Mouse (Mus musculus): ENCODE measurements around the gene Fam227a. TPM values are rescaled to one million over a fixed set of nuclear protein-coding genes. Genes with fewer than 3 reads are reported as not detected.

Gene Fam227a
- polyA plus RNA-seq, 1 experiment from 2014 or later, result 0.39 TPM

GRCm38 (mm10) chr15:79657837-79658530 lies 772 bp downstream of the Fam227a start:
- H3K4me3 ChIP-seq, result peak overlapping the region; percentile 81
- ATAC-seq (replicated peaks; ENCODE audit: insufficient number of reproducible peaks, insufficient read depth, low FRiP score, low read depth), result no peak
- WGBS, result 3% methylated on average over 16 of the region's 16 CpGs
- peaks cover 15% of the 10 kb centered on the region for H3K4me1 ChIP-seq (replicated peaks)
- no peaks in the 10 kb centered on the region; the same call in 1 of the 2 replicates for H3K36me3 ChIP-seq
- H3K9me3 ChIP-seq (replicated peaks), result no peaks in the 10 kb centered on the region
- peak overlapping the region; percentile 60 for H3K9ac ChIP-seq
- H3K4me2 ChIP-seq, result peak overlapping the region; percentile 98
- H3K27me3 ChIP-seq, result no peaks in the 10 kb centered on the region
- peak overlapping the region; percentile 93 for H3K27ac ChIP-seq

DNA sequence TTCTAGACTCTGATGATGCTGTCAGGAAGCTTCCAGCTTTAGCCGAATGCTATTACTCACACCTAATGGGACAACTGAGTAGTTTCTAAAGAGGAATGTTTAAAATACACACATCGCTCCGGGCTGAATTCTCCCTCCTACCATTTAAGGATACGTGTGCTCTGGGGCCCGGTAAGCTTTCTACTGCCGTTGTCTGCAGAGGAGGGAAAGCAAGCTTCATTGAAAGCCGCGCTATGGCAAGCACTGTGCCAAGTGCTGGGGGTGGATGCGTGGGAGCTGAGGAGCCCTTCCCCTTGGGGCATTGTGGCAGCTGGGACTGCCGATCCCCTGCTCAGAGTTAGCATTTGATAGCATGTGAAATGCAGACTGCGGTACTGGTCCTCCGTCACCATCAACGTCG lies 2.3 kb downstream of the Fam227a start:
- H3K9ac ChIP-seq, result no peak overlapping the region
- 88% methylated on average over 14 of the region's 14 CpGs for WGBS

GRCm38 (mm10) chr15:79651481-79651880 lies 7.3 kb downstream of the Fam227a start:
- Histone ChIP-seq H3K4me2 (no peak overlapping the region), H3K9me3 (replicated peaks) (0 out of 2 replicates have a peak, but pooled peaks cover 3% of the 10 kb centered on the region), H3K4me3 (no peak overlapping the region), H3K36me3 (no peaks in the 10 kb centered on the region), H3K27ac (no peak overlapping the region), H3K4me1 (replicated peaks) (no peaks in the 10 kb centered on the region), H3K9ac (no peak overlapping the region), H3K27me3 (no peaks in the 10 kb centered on the region)
- 76% methylated on average over 4 of the region's 4 CpGs for WGBS
- no peak for ATAC-seq (replicated peaks; ENCODE audit: insufficient number of reproducible peaks, insufficient read depth, low FRiP score, low read depth)

More for the DNA sequence above, 2.3 kb downstream of the Fam227a start:
- Histone ChIP-seq H3K36me3 (no peaks in the 10 kb centered on the region), H3K4me3 (no peak overlapping the region), H3K4me2 (no peak overlapping the region), H3K9me3 (replicated peaks) (0 out of 2 replicates have a peak, but pooled peaks cover 3% of the 10 kb centered on the region), H3K27ac (no peak overlapping the region), H3K27me3 (no peaks in the 10 kb centered on the region), H3K4me1 (replicated peaks) (peaks cover 15% of the 10 kb centered on the region)
- no peak for ATAC-seq (replicated peaks; ENCODE audit: insufficient number of reproducible peaks, insufficient read depth, low FRiP score, low read depth)

GRCm38 (mm10) chr15:79650569-79650968 lies 8.2 kb downstream of the Fam227a start:
- Histone ChIP-seq H3K9ac (no peak overlapping the region), H3K36me3 (no peaks in the 10 kb centered on the region), H3K9me3 (replicated peaks) (0 out of 2 replicates have a peak, but pooled peaks cover 3% of the 10 kb centered on the region), H3K4me3 (no peak overlapping the region), H3K4me2 (no peak overlapping the region), H3K27ac (no peak overlapping the region), H3K4me1 (replicated peaks) (no peaks in the 10 kb centered on the region), H3K27me3 (no peaks in the 10 kb centered on the region)
- ATAC-seq (replicated peaks; ENCODE audit: insufficient number of reproducible peaks, insufficient read depth, low FRiP score, low read depth), result no peak

- H3K9me3 ChIP-seq (replicated peaks), result 0 out of 2 replicates have a peak, but pooled peaks cover 3% of the 10 kb centered on the region
- H3K4me1 ChIP-seq (replicated peaks), result no peaks in the 10 kb centered on the region
- H3K4me3 ChIP-seq, result no peak overlapping the region
- 84% methylated on average over 12 of the region's 12 CpGs for WGBS
- H3K9ac ChIP-seq, result no peak overlapping the region
- H3K36me3 ChIP-seq, result no peaks in the 10 kb centered on the region
- no peak for ATAC-seq (replicated peaks; ENCODE audit: insufficient number of reproducible peaks, insufficient read depth, low FRiP score, low read depth)
- no peak overlapping the region for H3K27ac ChIP-seq
- H3K27me3 ChIP-seq, result no peaks in the 10 kb centered on the region
- no peak overlapping the region for H3K4me2 ChIP-seq
Measured at GRCm38 (mm10) chr15:79648130-79648529, 10.6 kb downstream of the Fam227a start.

DNA sequence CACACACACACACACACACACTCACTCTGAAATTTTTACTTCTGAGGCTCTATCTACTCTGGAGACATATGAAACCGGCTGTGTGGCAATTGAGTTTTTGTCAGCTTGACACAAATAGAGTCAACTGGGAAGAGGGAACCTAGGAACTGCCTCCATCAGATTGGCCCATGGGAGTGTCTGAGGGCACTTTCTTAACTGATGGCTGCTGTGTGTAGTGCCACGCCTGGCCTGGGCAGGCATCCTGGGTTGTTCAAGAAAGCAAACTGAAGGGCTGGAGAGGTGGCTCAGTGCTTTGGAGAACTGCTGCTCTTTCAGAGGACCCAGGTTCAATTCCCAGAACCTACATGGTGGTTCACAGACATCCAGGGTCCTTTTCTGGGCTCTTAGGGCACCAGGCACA lies 13.3 kb downstream of the Fam227a start:
- no peaks in the 10 kb centered on the region for H3K9me3 ChIP-seq (replicated peaks)
- no peaks in the 10 kb centered on the region for H3K27me3 ChIP-seq
- H3K36me3 ChIP-seq, result no peaks in the 10 kb centered on the region
- 70% methylated on average over 2 of the region's 2 CpGs for WGBS
- no peak overlapping the region for H3K4me3 ChIP-seq
- H3K4me2 ChIP-seq, result no peak overlapping the region
- no peak overlapping the region for H3K9ac ChIP-seq
- no peak for ATAC-seq (replicated peaks; ENCODE audit: insufficient number of reproducible peaks, insufficient read depth, low FRiP score, low read depth)
- H3K27ac ChIP-seq, result no peak overlapping the region
- no peaks in the 10 kb centered on the region for H3K4me1 ChIP-seq (replicated peaks)

- no peak for ATAC-seq (replicated peaks; ENCODE audit: insufficient number of reproducible peaks, insufficient read depth, low FRiP score, low read depth)
- no peak overlapping the region for H3K4me2 ChIP-seq
- no peaks in the 10 kb centered on the region for H3K36me3 ChIP-seq
- WGBS, result 56% methylated on average over 12 of the region's 12 CpGs
- no peaks in the 10 kb centered on the region for H3K9me3 ChIP-seq (replicated peaks)
- H3K27ac ChIP-seq, result no peak overlapping the region
- no peaks in the 10 kb centered on the region for H3K27me3 ChIP-seq
- no peaks in the 10 kb centered on the region for H3K4me1 ChIP-seq (replicated peaks)
- no peak overlapping the region for H3K9ac ChIP-seq
- H3K4me3 ChIP-seq, result no peak overlapping the region
Measured at GRCm38 (mm10) chr15:79641135-79641817, 17.5 kb downstream of the Fam227a start.

- Histone ChIP-seq H3K36me3 (no peaks in the 10 kb centered on the region; the same call in 1 of the 2 replicates), H3K4me2 (no peak overlapping the region), H3K27ac (no peak overlapping the region), H3K9ac (no peak overlapping the region), H3K27me3 (no peaks in the 10 kb centered on the region), H3K9me3 (replicated peaks) (no peaks in the 10 kb centered on the region), H3K4me3 (no peak overlapping the region), H3K4me1 (replicated peaks) (no peaks in the 10 kb centered on the region)
- WGBS, result 54% methylated on average over 2 of the region's 2 CpGs
- no peak for ATAC-seq (replicated peaks; ENCODE audit: insufficient number of reproducible peaks, insufficient read depth, low FRiP score, low read depth)
Measured at GRCm38 (mm10) chr15:79630471-79630870, 28.3 kb downstream of the Fam227a start.

DNA sequence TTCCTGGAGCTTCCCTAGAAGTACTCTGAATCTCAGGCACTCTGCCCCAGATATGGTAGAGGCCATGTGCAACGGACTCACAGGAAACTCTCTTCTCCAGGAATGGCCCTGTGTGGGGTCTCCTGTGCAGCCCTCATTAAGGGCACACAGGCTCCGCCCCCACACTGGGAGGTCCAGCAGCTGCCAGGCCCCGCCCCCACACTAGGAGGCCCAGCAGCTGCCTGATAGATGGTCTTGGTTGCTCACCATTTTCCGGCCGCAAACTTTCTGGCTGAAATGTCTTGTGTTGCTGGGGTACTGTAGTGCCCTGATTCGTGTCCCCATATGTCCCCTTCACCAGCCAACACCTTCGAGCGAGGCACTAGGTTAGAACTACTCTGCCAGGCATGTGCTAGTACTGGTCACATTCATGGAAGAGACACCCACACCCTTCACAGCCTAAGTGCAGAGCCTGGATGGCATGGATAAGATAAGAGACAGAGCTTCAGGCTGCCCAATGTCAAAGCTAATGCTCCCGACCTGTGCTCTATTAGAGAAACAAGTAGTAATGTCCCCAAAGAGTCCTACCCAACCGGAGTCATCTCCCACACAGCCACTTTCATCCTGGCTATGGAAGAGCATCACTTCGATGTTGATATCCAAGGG lies 38.9 kb downstream of the Fam227a start:
- no peak overlapping the region for H3K27ac ChIP-seq
- H3K27me3 ChIP-seq, result no peaks in the 10 kb centered on the region
- WGBS, result 69% methylated on average over 11 of the region's 11 CpGs
- no peaks in the 10 kb centered on the region for H3K9me3 ChIP-seq (replicated peaks)
- no peak overlapping the region for H3K4me3 ChIP-seq
- H3K4me2 ChIP-seq, result no peak overlapping the region
- no peaks in the 10 kb centered on the region for H3K4me1 ChIP-seq (replicated peaks)
- no peaks in the 10 kb centered on the region for H3K36me3 ChIP-seq
- H3K9ac ChIP-seq, result no peak overlapping the region
- ATAC-seq (replicated peaks; ENCODE audit: insufficient number of reproducible peaks, insufficient read depth, low FRiP score, low read depth), result no peak

DNA sequence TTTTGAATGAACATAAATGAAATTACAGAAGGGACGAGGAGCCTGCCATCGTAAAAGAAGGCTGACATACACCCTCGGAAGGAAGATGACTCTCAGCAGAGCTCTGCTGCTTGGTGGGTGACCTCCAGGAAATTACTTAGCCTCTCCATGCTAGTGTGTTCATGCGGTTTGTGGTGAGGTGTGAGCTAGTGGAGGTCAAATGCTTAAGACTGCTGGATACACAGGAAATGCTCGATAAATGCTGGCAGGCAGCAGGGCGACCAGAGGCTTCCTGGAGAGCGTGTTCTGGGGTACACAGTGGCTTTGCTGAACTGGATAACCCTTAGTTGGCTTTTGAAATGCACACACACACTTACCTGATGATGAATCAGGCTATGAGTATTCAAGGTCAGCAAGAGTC lies 40.3 kb downstream of the Fam227a start:
- H3K9me3 ChIP-seq (replicated peaks), result no peaks in the 10 kb centered on the region
- no peak overlapping the region for H3K27ac ChIP-seq
- no peak overlapping the region for H3K9ac ChIP-seq
- H3K4me2 ChIP-seq, result no peak overlapping the region
- H3K4me1 ChIP-seq (replicated peaks), result no peaks in the 10 kb centered on the region
- WGBS, result 78% methylated on average over 7 of the region's 7 CpGs
- H3K36me3 ChIP-seq, result no peaks in the 10 kb centered on the region
- ATAC-seq (replicated peaks; ENCODE audit: insufficient number of reproducible peaks, insufficient read depth, low FRiP score, low read depth), result no peak
- no peak overlapping the region for H3K4me3 ChIP-seq
- H3K27me3 ChIP-seq, result no peaks in the 10 kb centered on the region

- Histone ChIP-seq H3K4me2 (no peak overlapping the region), H3K36me3 (no peaks in the 10 kb centered on the region), H3K9ac (no peak overlapping the region), H3K27ac (no peak overlapping the region), H3K4me1 (replicated peaks) (no peaks in the 10 kb centered on the region), H3K27me3 (no peaks in the 10 kb centered on the region), H3K9me3 (replicated peaks) (no peaks in the 10 kb centered on the region), H3K4me3 (no peak overlapping the region)
- ATAC-seq (replicated peaks; ENCODE audit: insufficient number of reproducible peaks, insufficient read depth, low FRiP score, low read depth), result no peak
- 72% methylated on average over 11 of the region's 11 CpGs for WGBS
Measured at GRCm38 (mm10) chr15:79617135-79617534, 41.6 kb downstream of the Fam227a start.

Measured in heart, embryonic 15.5 days (tissue).